Mouse (Mus musculus): ENCODE measurements around the gene Tex35.

Gene Tex35

DNA sequence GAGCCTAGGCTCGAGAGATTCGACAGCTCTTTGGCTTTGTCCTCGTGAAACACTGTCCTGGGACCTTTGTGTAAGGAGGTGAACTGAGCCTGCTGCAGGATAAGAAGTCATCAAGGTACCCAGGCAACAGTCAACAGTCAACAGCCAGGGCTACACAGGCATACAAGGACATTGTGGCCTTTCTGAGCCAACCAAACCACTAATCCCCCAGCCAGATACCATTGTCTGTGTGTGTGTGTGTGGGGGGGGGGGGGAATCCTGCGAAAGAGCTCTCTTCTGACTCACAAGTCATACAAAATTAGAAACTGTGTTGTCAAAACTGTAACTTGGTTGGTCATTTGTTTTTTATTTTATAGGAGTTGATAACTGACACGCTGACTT, 46.0 kb downstream of the Tex35 start:
- in situ Hi-C loops (cut with MboI; ENCODE audit: low pct_unique_long_range_greater_than_20kb in 1 of 2, low sequenced_read_pairs in 2 of 2, unreplicated experiment in 1 of 2) = no loop called here

DNA sequence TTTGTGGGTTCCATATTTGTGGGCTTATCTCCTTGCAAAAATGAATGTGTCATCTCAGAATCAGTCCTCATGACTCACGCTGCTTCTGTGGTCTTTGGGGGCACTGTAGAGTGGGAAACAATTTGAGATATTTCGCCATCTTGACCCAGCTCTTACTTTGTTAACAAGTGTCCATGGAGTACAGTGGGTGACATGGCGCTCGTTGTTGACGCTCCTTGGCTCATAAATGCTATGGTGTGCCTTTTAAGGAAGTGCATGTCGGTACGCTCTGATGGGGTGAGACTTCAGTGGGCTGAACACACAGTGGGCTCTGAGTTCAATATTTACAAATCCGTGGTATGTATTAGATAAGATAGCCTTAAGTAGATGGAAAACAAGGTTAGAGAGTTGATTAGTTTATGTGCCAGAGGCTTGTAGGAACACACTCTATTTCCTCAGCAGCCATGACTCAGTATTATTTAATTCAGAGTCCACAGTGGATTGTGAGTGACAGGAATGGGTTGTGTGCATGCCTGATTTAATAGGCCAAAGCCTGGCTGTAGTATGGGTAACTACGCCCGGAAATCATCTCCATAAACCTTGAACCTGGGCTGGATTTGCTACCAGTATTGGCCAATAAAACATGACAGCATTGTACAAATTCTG, 46.6 kb downstream of the Tex35 start:
- in situ Hi-C loops (cut with MboI; ENCODE audit: low pct_unique_long_range_greater_than_20kb in 1 of 2, low sequenced_read_pairs in 2 of 2, unreplicated experiment in 1 of 2) = no loop called here

DNA sequence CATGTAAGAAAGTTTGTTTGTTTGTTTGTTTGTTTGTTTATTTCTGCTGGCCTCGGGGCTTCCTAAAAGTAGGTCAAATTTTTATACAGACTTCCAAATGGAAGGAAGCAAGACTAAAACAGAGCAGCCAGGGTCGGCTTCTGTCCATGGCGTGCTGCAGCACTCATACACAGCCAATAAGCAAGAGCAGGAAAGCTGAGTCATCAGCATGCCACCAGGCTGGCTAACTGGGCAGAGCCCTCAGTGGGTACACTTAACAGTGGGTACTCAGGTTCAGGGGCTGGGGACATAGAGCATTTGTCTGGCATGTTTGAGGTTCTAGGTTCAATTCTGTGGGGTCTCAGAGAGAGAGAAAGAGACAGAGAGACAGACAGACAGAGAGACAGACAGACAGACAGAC, 47.3 kb downstream of the Tex35 start:
- in situ Hi-C loops (cut with MboI; ENCODE audit: low pct_unique_long_range_greater_than_20kb in 1 of 2, low sequenced_read_pairs in 2 of 2, unreplicated experiment in 1 of 2) = no loop called here

DNA sequence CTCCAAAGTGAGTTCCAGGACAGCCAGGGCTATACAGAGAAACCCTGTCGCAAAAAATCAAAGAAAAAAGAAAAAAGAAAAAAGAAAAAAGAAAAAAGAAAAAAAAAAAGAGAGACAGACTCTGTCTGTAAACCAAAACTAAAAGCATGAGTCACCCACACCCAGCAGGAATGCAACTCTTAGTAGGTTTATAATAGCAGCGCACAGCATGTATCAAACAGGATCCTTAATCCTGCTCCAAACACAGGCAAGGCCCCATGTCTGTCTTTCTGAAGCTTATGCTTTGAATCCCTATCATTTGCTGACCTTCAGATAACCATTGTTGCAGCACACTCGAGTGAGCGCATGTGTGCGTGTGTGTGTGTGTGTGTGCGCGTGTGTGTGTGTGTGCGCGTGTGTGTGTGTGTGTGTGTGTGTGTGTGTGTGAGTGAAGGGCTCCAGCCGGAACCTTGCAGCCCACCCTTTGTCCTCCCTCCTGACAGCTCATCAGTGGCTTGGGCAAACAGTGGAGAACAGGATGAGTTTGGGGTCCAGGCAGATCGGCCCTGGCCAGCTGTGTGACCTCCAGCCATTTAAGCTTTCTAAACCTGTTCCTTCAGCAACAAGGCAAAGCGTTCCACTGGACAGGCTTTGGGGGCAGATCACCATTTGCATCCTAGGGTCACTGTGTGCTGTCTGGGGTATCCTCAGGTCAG, 47.9 kb downstream of the Tex35 start:
- in situ Hi-C loops (cut with MboI; ENCODE audit: low pct_unique_long_range_greater_than_20kb in 1 of 2, low sequenced_read_pairs in 2 of 2, unreplicated experiment in 1 of 2) = no loop called here

DNA sequence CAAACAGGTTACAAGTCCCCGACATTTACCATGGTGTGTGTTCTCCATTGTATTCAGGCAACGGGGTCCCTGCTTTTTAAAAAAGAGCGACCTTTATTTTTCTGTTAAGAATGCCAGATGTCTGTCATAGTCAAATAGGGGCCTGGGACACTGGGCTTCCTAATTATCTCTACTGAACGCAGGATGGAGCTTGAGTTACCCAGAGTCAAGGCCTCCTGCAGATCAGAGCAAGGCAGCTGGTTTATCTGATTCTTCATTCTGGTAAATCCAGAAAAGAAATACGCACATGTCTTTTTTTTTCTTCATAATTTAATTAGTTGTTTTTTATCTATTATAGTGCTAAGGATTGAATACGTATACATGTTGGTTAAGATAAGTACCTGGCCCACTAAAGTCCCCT, 52.6 kb downstream of the Tex35 start:
- in situ Hi-C loops (cut with MboI; ENCODE audit: low pct_unique_long_range_greater_than_20kb in 1 of 2, low sequenced_read_pairs in 2 of 2, unreplicated experiment in 1 of 2) = no loop called here

DNA sequence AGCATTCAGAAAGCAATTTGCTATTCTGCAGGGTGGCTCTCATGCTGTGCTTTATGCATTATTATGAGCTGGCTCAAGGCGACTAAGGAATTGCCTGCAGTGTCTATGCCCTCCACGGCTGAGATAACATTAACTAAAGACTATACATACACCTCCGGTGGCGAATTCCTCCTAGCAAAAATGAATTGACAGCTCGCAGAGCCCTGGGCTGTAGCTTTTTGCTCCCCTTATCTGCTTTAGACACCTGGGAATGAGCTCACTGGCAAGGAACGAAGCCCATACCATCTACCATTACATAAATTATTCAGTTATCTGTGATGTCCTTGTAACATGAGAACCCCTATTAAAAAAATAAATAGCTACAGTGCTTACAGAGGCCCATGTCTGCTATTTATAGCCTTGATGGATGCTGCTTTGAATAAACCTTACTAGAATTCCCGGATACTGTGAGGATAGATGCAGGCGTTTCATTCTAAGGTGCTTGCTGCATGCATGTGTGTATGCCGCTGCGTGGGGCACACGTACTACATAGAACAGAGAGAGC, 53.1 kb downstream of the Tex35 start:
- in situ Hi-C loops (cut with MboI; ENCODE audit: low pct_unique_long_range_greater_than_20kb in 1 of 2, low sequenced_read_pairs in 2 of 2, unreplicated experiment in 1 of 2) = no loop called here

DNA sequence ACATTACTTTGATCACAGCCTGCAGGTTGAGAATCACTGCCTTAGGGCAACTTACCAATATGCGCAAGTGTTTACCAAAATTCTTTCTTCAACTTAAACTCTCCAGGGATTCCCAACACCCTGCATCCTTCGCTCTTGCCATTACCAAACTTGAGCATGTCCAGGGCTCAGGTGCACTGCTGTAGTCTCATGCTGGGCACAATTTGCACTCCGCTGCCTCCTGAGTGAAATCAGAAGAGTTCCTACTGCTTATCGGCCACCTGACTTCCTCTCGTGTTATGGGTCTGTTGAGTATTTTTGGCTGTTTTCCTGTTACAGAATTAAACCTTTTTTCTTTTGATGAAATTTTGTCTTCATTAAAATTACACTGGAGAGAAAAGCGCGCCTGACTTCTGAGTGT, 53.8 kb downstream of the Tex35 start:
- in situ Hi-C loops (cut with MboI; ENCODE audit: low pct_unique_long_range_greater_than_20kb in 1 of 2, low sequenced_read_pairs in 2 of 2, unreplicated experiment in 1 of 2) = no loop called here

DNA sequence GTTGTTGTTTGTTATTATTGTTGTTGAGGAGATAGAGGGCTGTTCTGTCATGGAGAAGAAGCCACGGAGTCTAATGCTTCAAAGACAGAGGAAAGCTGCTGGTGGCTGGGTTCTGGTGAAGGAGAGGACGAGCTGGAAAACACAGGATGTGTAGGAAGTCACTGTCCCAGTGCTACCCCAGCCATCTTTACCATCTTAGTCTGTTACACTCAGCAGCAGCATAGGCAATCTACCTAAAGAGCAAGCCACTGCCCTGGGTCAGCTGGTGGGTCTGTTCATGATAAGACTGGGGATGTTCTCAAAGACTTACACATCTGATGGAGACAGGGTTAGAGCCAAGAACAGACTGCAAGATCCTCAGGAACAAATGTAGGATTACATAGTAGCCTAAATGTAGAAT, 58.6 kb downstream of the Tex35 start:
- in situ Hi-C loops (cut with MboI; ENCODE audit: low pct_unique_long_range_greater_than_20kb in 1 of 2, low sequenced_read_pairs in 2 of 2, unreplicated experiment in 1 of 2) = no loop called here
